Mouse (Mus musculus) right cerebral cortex, adult 2 months (tissue): ENCODE results near the gene Fcgr4.
"Not testable (repeated sequence)": the region's sequence is repeated elsewhere in the genome, so short reads cannot be mapped to it uniquely, and the experiment has no call there.

Source experiments
- DNase-seq, 2 experiments: peaks; one replicate each; pipeline ENCODE4 v3.0.0; 2021 to 2022; ENCODE audit warnings: low spot score in 2 of 2

The Fcgr4 gene

GRCm38 (mm10) chr1:171057253-171057652, 38.5 kb downstream of the Fcgr4 start:
- DNase-seq = no peak

GRCm38 (mm10) chr1:171059203-171059602, 40.5 kb downstream of the Fcgr4 start:
- DNase-seq = no peak

- no peak for DNase-seq
Observed at GRCm38 (mm10) chr1:171060392-171060791, 41.7 kb downstream of the Fcgr4 start.

- DNase-seq = no peak
Observed at GRCm38 (mm10) chr1:171061566-171061965, 42.8 kb downstream of the Fcgr4 start.

- peak; percentile 62 to 75 for DNase-seq
Observed at GRCm38 (mm10) chr1:171063569-171064490, 45.1 kb downstream of the Fcgr4 start.

GRCm38 (mm10) chr1:171064491-171065242, 45.9 kb downstream of the Fcgr4 start, which contains the start of gene Fcgr3:
Gene Fcgr3, minus strand, starts transcription at chr1:171064935.
- peak; percentile 76 to 82 for DNase-seq

- peak; percentile 57 to 62 for DNase-seq
Observed at GRCm38 (mm10) chr1:171065243-171065587, 46.5 kb downstream of the Fcgr4 start.

- DNase-seq = peak; percentile 50 to 56
Observed at GRCm38 (mm10) chr1:171065768-171066167, 47.0 kb downstream of the Fcgr4 start.

GRCm38 (mm10) chr1:171066583-171066982, 47.9 kb downstream of the Fcgr4 start:
- DNase-seq = not testable (repeated sequence)

- not testable (repeated sequence) for DNase-seq
Observed at GRCm38 (mm10) chr1:171067928-171068327, 49.2 kb downstream of the Fcgr4 start.

- peak; percentile 32 to 47 for DNase-seq
Observed at GRCm38 (mm10) chr1:171069508-171069907, 50.8 kb downstream of the Fcgr4 start.

- not testable (repeated sequence) for DNase-seq
Observed at GRCm38 (mm10) chr1:171070879-171071278, 52.2 kb downstream of the Fcgr4 start.

GRCm38 (mm10) chr1:171071726-171072125, 53.0 kb downstream of the Fcgr4 start:
- DNase-seq = not testable (repeated sequence)

GRCm38 (mm10) chr1:171072217-171072616, 53.5 kb downstream of the Fcgr4 start:
- DNase-seq = not testable (repeated sequence)

- DNase-seq = peak; percentile 56 to 66
Observed at GRCm38 (mm10) chr1:171074283-171074682, 55.6 kb downstream of the Fcgr4 start.

GRCm38 (mm10) chr1:171076176-171076575, 57.5 kb downstream of the Fcgr4 start:
- DNase-seq = not testable (repeated sequence)

- DNase-seq = not testable (repeated sequence)
Observed at GRCm38 (mm10) chr1:171077192-171077591, 58.5 kb downstream of the Fcgr4 start.

- DNase-seq = peak in 1 of 2 experiments; percentile 41
Observed at GRCm38 (mm10) chr1:171077955-171078354, 59.2 kb downstream of the Fcgr4 start.

- DNase-seq = not testable (repeated sequence)
Observed at GRCm38 (mm10) chr1:171078419-171078818, 59.7 kb downstream of the Fcgr4 start.

GRCm38 (mm10) chr1:171079345-171079744, 60.6 kb downstream of the Fcgr4 start:
- not testable (repeated sequence) for DNase-seq
